Mouse (Mus musculus) hindbrain, embryonic 15.5 days (tissue): Measurements from ENCODE around the gene Odf3l2. TPM values are rescaled to one million over a fixed set of nuclear protein-coding genes. Genes with fewer than 3 reads are reported as not detected.

ENCODE experiments used
- ATAC-seq: fragments of 200-750 bp; cut with Nextera tagmentation; 2 replicates; pipeline ENCODE4 v1.8.0; 2017; ENCODE audit warnings: low read depth, moderate number of reproducible peaks, moderate TSS enrichment; ENCODE audit not compliant: low FRiP score
- H3K27ac ChIP-seq: fragments of 300-500 bp; sonication (generic); replicated peaks from 2 replicates; pipeline ENCODE4 v1.5.1; 2015; ENCODE audit warnings: mild to moderate bottlenecking, inconsistent platforms
- H3K27me3 ChIP-seq: fragments of 300-500 bp; sonication (generic); 2 replicates; pipeline ENCODE4 v1.6.1; 2015; ENCODE audit warnings: control low read depth, inconsistent platforms
- H3K36me3 ChIP-seq: fragments of 300-500 bp; sonication (generic); 2 replicates; pipeline ENCODE4 v1.6.1; 2015; ENCODE audit warnings: control low read depth, inconsistent platforms
- H3K4me1 ChIP-seq: fragments of 300-500 bp; sonication (generic); replicated peaks from 2 replicates; pipeline ENCODE4 v1.6.1; 2015; ENCODE audit warnings: control low read depth, inconsistent platforms
- H3K4me2 ChIP-seq: fragments of 300-500 bp; sonication (generic); 2 replicates; pipeline ENCODE4 v1.6.1; 2015; ENCODE audit warnings: moderate library complexity, mild to moderate bottlenecking, inconsistent platforms
- H3K4me3 ChIP-seq: fragments of 300-500 bp; sonication (generic); 2 replicates; pipeline ENCODE4 v1.5.1; 2015; ENCODE audit warnings: mild to moderate bottlenecking, inconsistent platforms
- H3K9ac ChIP-seq: fragments of 300-500 bp; sonication (generic); 2 replicates; pipeline ENCODE4 v1.6.1; 2015; ENCODE audit warnings: inconsistent platforms
- H3K9me3 ChIP-seq: fragments of 300-500 bp; sonication (generic); 2 replicates; pipeline ENCODE4 v1.6.1; 2016; ENCODE audit warnings: control low read depth, inconsistent platforms
- WGBS: fragments of 180-500 bp; shearing (Covaris S2); methylation state at CpG from one replicate; pipeline ENCODE4 v1.1.7; 2015; 5-methylcytosine and 5-hydroxymethylcytosine counted together
- polyA plus RNA-seq: library from polyadenylated mRNA; unstranded; fragments of >200 nt; fragmentation: Nextera tagmentation; extraction: Ambion mirVana; gene quantifications from 2 replicates; pipeline ENCODE4 v1.2.1, GENCODE M21; 2015

The Odf3l2 gene
- polyA plus RNA-seq, 1 experiment from 2014 or later, result 0.43 TPM

DNA sequence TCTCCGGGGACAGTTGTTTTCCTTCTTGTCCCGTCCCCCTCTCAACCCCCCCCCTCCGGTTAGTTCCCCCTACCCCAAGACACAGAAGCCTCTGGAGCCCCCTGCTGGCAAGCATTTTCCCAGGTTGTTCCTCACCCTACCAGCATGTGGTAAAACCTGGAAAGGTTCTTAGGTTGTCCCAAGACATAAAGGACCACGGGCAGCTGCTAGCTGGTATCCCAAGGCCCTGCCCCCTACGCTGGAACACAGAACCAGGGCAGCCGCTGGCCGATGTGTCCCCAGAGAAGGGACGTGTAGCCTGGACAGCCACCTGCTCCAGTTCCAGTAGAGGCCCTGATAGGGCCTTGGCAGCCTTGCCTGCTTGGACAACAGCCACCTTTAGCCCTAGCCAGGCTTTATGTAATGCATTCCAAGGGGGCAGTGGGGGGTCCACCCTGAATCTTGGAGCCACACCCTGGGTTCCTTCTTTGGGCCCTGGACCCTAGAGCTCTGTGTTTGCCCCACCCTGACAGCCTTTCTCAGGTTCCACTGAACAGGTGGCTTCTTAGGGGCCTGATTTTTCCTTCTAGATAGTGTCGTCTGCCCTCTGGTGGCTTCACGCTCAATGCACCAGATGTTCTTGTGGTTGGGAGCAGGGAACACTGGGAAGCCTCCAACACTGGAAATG, 37.5 kb upstream of the Odf3l2 start:
- Histone ChIP-seq H3K27ac (peak overlapping the region; percentile 78; the same call in 1 of the 2 replicates), H3K4me1 (peaks cover 24% of the 10 kb centered on the region), H3K4me3 (peak overlapping the region; percentile 64), H3K4me2 (peak overlapping the region; percentile 85), H3K9me3 (no peaks in the 10 kb centered on the region), H3K9ac (peak overlapping the region; percentile 60), H3K36me3 (peaks cover 33% of the 10 kb centered on the region), H3K27me3 (no peaks in the 10 kb centered on the region)
- 8% methylated on average over 10 of the region's 10 CpGs for WGBS
- ATAC-seq, result no peak

DNA sequence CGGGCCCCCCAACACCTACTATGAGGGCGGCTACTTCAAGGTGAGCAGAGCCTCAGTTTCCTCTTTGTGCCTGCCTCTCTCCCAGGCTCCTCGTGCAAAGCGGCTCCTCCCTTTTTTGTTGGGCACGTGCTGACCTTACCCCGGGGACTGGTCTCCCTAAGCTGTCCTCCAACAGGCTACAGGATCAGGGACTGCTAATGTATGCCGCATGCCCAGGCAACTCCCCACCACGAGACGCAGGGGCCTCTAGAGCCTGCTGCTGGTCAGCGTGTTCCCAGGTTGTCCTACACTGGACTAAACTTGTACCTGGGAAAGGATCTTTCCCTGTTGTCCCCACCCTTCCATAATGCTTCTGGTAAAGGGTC, 37.0 kb upstream of the Odf3l2 start:
- Histone ChIP-seq H3K4me1 (peaks cover 24% of the 10 kb centered on the region), H3K9ac (peak overlapping the region; percentile 60), H3K27me3 (no peaks in the 10 kb centered on the region), H3K9me3 (no peaks in the 10 kb centered on the region), H3K27ac (peak overlapping the region; percentile 78), H3K4me2 (peak overlapping the region; percentile 85), H3K4me3 (peak overlapping the region; percentile 64), H3K36me3 (peaks cover 29% of the 10 kb centered on the region)
- peak; percentile 9 for ATAC-seq
- WGBS, result 0% methylated on average over 10 of the region's 10 CpGs

DNA sequence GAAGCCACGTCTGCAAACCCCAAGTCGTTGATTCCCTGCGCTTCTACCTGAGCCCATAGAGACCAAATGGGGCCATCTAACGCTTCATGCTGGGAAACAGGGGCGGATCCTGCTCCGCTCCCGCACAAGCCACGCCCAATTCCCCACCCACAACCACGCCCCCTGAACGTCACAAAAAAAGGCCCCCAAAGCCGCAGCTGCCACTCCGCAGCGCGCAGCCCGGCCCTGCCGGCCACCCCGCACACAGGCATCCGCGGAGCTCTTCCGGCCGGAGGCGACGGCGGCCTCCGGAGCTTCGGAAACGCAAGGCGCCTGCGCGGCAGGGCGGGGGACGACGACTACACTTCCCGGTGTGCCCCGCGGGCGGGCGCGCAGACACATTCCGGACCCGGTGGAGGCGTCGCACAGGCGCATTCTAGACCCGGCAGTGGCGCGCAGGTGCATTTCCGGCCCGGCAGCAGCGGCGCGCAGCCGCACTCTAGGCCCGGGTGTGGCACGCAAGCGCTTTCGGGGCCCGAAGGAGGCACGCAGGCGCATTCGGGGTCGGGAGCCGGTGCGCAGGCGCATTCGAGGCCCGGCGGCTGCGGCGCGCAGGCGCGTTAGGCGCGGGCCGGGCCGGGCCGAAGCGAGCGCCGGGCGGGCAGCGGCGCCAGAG, 36.2 kb upstream of the Odf3l2 start, which contains the start of gene Cdc34:
Cdc34 (plus strand) TSS at position 605 of the 655 bp plus-strand sequence.
- WGBS, result under 1% methylated on average over 56 of the region's 84 CpGs
- ATAC-seq, result peak; percentile 93

DNA sequence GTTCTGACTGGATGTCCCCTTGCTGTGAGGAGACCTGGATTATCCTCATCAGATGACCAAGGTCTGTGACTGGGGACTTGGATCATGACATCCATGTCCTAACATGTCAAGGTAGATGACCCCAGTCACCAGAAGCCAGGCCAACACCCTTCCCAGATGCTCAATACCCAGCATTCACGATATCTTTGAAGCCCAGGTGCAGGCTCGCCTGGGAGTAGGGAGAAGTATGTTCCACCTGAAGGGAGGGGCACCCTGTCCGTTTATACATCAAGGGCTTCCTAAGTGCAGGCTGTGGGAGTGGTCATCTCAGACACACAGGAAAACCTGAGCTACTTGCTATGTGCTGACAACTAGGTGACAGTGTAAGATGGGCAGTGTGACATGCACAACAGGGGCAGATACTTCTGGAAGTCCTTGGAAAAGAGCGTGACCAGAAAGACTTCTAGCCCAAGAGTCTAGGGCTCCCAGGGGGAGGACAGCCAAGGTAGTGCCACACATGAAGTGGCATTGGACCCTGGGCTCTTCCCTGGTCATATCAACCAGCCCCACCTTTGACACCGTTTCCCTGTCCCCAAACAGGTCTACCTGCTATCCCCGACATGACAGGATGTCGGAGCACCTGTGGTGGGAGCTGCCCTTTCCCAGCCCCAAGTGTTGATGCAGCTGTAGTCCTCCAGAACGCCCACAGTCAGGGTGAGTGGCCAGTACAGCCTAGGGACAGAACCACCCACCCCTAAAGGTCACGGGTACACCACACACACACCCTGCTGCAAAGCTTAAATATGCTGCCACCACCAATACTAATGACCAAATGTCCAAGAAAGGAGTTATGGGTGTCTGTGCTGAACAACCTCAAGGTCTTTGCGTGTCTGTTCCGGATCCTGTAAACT, 35.3 kb upstream of the Odf3l2 start:
- peak; percentile 20 for ATAC-seq
- Histone ChIP-seq H3K9me3 (no peaks in the 10 kb centered on the region), H3K4me1 (peaks cover 24% of the 10 kb centered on the region), H3K9ac (peak overlapping the region; percentile 46), H3K27ac (peak overlapping the region; percentile 88), H3K4me3 (peak overlapping the region; percentile 64), H3K36me3 (peaks cover 13% of the 10 kb centered on the region), H3K27me3 (no peaks in the 10 kb centered on the region), H3K4me2 (peak overlapping the region; percentile 85)
- 39% methylated on average over 11 of the region's 11 CpGs for WGBS

More for the DNA sequence above, 36.2 kb upstream of the Odf3l2 start, which contains the start of gene Cdc34:
- Histone ChIP-seq H3K9me3 (no peaks in the 10 kb centered on the region), H3K27ac (peak within 1 kb of the TSS; percentile 88), H3K4me3 (peak within 1 kb of the TSS; percentile 64), H3K9ac (peak within 1 kb of the TSS; percentile 60), H3K27me3 (no peaks in the 10 kb centered on the region), H3K4me2 (peak within 1 kb of the TSS; percentile 85), H3K4me1 (peaks cover 24% of the 10 kb centered on the region), H3K36me3 (peaks cover 21% of the 10 kb centered on the region)

DNA sequence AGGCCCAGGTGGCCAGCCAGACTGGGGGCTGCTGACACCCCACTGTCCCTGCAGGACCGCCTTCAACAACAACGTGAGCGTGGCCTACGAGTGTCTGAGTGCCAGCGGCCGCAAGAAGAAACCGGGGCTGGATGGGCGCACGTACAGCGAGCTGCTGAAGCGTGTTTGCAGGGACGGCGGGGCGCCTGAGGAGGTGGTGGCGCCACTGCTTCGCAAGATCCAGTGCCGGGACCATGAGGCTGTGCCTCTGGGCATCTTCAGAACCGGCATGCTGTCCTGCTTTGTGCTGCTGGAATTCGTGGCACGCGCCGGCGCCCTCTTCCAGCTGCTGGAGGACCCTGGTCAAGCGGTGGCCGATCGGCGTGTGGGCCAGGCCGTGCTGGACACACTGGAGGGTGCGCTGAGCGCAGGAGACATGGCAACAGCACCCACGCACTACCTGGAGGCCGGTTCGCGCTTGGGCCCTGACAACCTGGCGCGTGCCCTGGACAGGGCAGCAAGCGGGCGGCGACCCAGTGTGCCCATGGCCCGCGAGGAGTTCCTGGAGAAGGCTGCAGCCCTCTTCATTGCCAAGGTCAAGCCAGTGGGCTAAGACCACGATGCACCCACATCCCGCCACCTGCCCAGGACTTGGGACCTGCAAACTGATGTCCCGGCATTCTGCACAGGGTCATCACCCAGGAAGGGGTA, 30.0 kb upstream of the Odf3l2 start:
- 54% methylated on average over 44 of the region's 44 CpGs for WGBS
- Histone ChIP-seq H3K4me2 (no peak overlapping the region), H3K9me3 (no peaks in the 10 kb centered on the region), H3K9ac (no peak overlapping the region), H3K27ac (no peak overlapping the region), H3K36me3 (no peaks in the 10 kb centered on the region; the same call in 1 of the 2 replicates), H3K4me3 (no peak overlapping the region), H3K27me3 (no peaks in the 10 kb centered on the region), H3K4me1 (peaks cover 13% of the 10 kb centered on the region)
- ATAC-seq, result no peak

DNA sequence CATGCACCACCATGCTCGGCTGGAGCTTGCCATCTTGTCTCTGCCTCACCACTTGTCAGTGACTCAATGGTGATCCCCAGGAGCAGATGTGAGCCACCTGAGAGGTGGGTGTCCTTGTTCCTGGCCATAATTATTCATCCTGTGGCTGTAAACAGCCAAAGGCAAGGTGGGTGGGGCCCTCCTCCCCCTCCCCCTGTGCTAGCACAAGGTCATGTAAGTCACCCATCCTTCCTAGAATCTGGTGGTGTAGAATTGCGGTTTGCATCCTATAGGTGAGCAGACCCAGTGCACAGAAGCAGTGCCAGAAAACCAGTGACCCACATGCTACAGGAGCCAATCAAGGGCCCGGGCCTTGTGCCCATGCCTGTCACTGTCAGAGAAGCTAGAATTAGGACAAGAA, 27.5 kb upstream of the Odf3l2 start:
- no peak overlapping the region for H3K4me2 ChIP-seq
- no peak overlapping the region for H3K27ac ChIP-seq
- WGBS, result 90% methylated on average over 3 of the region's 3 CpGs
- no peak overlapping the region for H3K9ac ChIP-seq
- no peak for ATAC-seq
- no peaks in the 10 kb centered on the region for H3K27me3 ChIP-seq
- no peak overlapping the region for H3K4me3 ChIP-seq
- H3K9me3 ChIP-seq, result no peaks in the 10 kb centered on the region
- no peaks in the 10 kb centered on the region; the same call in 1 of the 2 replicates for H3K36me3 ChIP-seq
- peaks cover 24% of the 10 kb centered on the region for H3K4me1 ChIP-seq

DNA sequence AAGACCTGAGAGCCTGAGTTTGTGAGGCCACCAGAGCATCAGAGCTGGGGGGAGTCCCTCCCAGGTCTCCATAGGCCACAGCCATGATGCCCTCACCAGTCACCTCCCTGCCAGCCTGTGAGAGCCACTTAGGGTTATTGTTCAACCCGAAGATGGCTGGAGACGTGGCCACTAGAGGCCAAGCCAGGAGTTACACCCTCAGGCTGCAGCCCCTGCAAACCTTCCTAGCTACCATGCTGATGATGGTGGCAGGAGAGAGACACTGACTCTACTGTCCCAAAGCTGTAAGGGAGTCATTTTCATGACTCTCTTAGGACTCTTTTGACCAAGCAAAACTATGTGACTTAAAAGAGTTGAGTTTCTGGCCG, 26.5 kb upstream of the Odf3l2 start:
- Histone ChIP-seq H3K9me3 (no peaks in the 10 kb centered on the region), H3K4me3 (no peak overlapping the region), H3K4me2 (no peak overlapping the region), H3K4me1 (peaks cover 27% of the 10 kb centered on the region), H3K27ac (no peak overlapping the region), H3K27me3 (no peaks in the 10 kb centered on the region), H3K36me3 (no peaks in the 10 kb centered on the region; the same call in 1 of the 2 replicates), H3K9ac (no peak overlapping the region)
- no peak for ATAC-seq
- WGBS, result 53% methylated on average over 3 of the region's 3 CpGs

DNA sequence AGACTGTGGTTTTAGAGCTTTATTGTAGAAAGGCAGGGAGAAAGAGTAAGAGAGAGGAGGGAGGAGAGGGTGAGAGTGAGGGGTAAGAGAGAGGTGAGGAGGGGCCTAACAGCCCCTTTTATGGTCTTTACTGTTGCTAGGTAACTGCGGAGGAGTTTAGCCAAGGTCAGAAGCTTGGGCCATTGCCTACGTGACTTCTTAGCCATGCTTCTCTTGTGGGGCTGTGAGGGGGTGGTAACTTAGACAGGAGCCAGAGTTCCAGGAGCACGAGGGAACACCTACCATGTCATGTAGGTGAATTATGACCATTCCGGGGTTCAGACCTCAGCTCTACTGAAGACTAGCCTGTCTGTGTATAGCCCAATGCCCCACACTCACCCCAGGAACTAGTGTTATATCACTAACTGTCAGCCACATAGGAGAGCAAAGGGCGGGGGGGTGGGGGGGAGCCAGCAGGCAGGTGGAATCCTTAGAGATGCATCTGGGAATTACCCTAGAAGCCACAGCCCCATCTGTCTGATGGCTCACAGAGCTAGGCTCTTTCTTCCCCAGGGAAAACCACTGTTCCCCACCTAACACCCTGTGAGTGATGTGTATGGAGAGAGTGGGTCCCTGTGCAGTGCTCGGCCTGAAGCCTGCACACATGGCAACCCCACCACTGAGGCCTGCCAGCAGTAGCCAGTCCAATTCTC, 26.0 kb upstream of the Odf3l2 start:
- H3K4me2 ChIP-seq, result peak overlapping the region; percentile 87
- no peaks in the 10 kb centered on the region for H3K9me3 ChIP-seq
- 57% methylated on average over 6 of the region's 6 CpGs for WGBS
- no peaks in the 10 kb centered on the region for H3K27me3 ChIP-seq
- H3K4me3 ChIP-seq, result 0 out of 2 replicates have a peak overlapping the region, but pooled peaks have one; percentile 78
- H3K36me3 ChIP-seq, result no peaks in the 10 kb centered on the region; the same call in 1 of the 2 replicates
- ATAC-seq, result no peak
- peaks cover 27% of the 10 kb centered on the region for H3K4me1 ChIP-seq
- no peak overlapping the region for H3K9ac ChIP-seq
- no peak overlapping the region for H3K27ac ChIP-seq

DNA sequence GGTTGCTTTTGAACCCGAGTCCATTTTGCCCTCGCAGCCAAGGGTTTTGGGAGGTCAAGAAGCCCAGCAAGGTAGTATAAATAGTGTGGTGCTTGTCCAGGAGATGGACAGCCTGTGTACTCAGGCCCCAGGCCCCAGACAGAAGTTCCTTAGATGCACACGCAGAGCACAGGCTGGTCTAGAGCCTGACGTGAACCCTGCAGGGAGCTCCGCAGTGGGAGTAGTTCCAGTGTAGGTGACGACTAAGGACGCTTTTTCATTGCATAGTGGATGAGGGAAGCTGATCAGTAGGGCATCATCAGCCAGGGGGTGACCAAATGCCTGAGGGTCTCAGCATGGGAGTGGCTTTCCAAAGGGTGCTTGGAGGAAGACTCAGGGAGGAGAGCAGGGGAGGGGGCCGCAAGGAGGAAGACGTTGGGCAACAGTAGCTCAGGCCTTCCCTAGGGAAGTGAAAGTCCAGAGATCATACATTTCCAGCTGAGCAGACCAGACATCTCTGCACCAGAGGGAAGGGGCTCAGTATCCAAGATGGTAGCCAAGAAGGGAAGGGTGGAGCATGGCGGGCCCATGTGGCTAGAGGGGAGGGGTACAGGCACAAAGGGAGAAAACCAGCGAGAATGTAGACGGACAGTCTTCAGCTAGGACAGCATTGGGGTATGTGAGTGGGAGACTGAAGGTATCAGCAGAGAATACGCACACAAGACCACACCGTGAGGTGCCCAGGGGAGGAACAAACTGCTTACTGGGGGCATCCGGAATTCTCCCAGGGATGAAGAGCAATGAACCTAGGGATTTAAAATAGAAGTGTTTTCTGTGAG, 24.7 kb upstream of the Odf3l2 start:
- Histone ChIP-seq H3K4me3 (peak overlapping the region; percentile 78), H3K36me3 (no peaks in the 10 kb centered on the region), H3K27me3 (no peaks in the 10 kb centered on the region), H3K27ac (peak overlapping the region; percentile 97), H3K4me2 (peak overlapping the region; percentile 87), H3K9me3 (no peaks in the 10 kb centered on the region), H3K9ac (peak overlapping the region; percentile 86), H3K4me1 (peaks cover 27% of the 10 kb centered on the region)
- peak; percentile 25 for ATAC-seq
- 33% methylated on average over 15 of the region's 15 CpGs for WGBS

DNA sequence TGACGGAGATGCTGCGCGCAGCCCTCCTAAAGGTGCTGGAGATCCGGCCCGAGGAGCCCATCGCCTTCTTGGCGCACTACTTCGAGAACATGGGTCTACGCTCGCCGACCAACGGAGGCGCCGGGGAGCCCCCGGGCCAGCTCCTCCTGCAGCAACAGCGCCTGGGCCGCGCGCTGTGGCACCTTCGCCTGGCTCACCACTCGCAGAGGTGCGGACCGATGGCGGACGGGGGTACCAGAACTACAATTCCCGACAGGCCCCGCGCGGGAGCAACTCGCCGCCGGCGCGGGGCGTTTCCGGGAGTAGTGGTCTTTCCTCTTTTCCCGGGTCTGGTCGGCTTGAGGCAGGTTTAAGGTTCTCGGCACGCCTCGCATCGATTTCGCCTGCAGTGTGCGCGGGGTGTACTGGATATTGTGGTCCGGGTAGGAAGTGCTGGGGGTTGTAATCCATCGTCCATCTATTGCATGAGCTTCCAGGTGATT, 24.1 kb upstream of the Odf3l2 start:
- peak overlapping the region; percentile 86 for H3K9ac ChIP-seq
- peak; percentile 67 for ATAC-seq
- peak overlapping the region; percentile 87 for H3K4me2 ChIP-seq
- H3K4me3 ChIP-seq, result peak overlapping the region; percentile 78
- H3K27ac ChIP-seq, result peak overlapping the region; percentile 97
- H3K4me1 ChIP-seq, result peaks cover 27% of the 10 kb centered on the region
- no peaks in the 10 kb centered on the region for H3K9me3 ChIP-seq
- H3K27me3 ChIP-seq, result no peaks in the 10 kb centered on the region
- under 1% methylated on average over 47 of the region's 47 CpGs for WGBS
- no peaks in the 10 kb centered on the region for H3K36me3 ChIP-seq
